Mouse (Mus musculus): Measurements from ENCODE around the gene Casp8. TPM values are rescaled to one million over a fixed set of nuclear protein-coding genes. Genes with fewer than 3 reads are reported as not detected.

The Casp8 gene
- polyA plus RNA-seq, 1 experiment from 2014 or later, result 39.1 TPM

DNA sequence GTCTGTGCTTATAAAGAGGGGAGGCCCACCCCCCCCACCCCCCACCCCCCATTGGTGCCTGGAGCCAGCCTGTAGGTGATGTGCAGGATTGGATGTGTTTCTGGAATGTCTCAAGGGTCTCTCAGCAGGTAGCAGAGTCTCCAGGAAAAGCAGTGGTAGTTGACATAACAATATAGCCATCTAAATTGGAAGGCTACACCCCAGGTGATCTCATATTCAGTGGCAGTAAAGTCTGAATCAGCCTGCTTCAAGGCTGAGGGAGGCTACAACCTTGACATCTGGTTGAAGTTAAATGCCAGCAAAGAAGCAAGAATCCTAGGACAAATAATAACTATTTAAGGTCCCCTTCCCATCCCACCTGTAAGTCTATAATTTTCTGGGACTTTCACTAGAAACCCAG lies 26.0 kb upstream of the Casp8 start:
- H3K27me3 ChIP-seq (replicated peaks; ENCODE audit: control insufficient read depth, insufficient read depth, low read length), result no peaks in the 10 kb centered on the region
- H3K4me2 ChIP-seq (replicated peaks; ENCODE audit: low read depth), result no peak overlapping the region
- no peaks in the 10 kb centered on the region for H3K36me3 ChIP-seq (ENCODE audit: control insufficient read depth, insufficient read depth)
- TF ChIP-seq CTCF (IDR thresholded peaks at IDR 0.05; ENCODE audit: low read depth), result no peak
- no peak overlapping the region for H3K4me3 ChIP-seq (ENCODE audit: low read depth, low read length)
- no peak overlapping the region for H3K27ac ChIP-seq (ENCODE audit: low read depth, low read length)
- H3K9ac ChIP-seq (ENCODE audit: low read depth, low read length), result no peak overlapping the region
- ATAC-seq, result no peak
- no peaks in the 10 kb centered on the region for H3K4me1 ChIP-seq (replicated peaks; ENCODE audit: control insufficient read depth, insufficient read depth, low read length)
- H3K9me3 ChIP-seq (ENCODE audit: control insufficient read depth), result no peaks in the 10 kb centered on the region

GRCm38 (mm10) chr1:58769701-58770100 lies 25.5 kb upstream of the Casp8 start:
- H3K36me3 ChIP-seq (ENCODE audit: control insufficient read depth, insufficient read depth), result no peaks in the 10 kb centered on the region
- no peak for TF ChIP-seq CTCF (IDR thresholded peaks at IDR 0.05; ENCODE audit: low read depth)
- no peaks in the 10 kb centered on the region for H3K9me3 ChIP-seq (ENCODE audit: control insufficient read depth)
- H3K4me2 ChIP-seq (replicated peaks; ENCODE audit: low read depth), result peak overlapping the region; percentile 46
- no peak overlapping the region for H3K9ac ChIP-seq (ENCODE audit: low read depth, low read length)
- H3K27me3 ChIP-seq (replicated peaks; ENCODE audit: control insufficient read depth, insufficient read depth, low read length), result no peaks in the 10 kb centered on the region
- ATAC-seq, result no peak
- H3K27ac ChIP-seq (ENCODE audit: low read depth, low read length), result no peak overlapping the region
- H3K4me3 ChIP-seq (ENCODE audit: low read depth, low read length), result no peak overlapping the region
- WGBS, result 37% methylated on average over 9 of the region's 9 CpGs
- H3K4me1 ChIP-seq (replicated peaks; ENCODE audit: control insufficient read depth, insufficient read depth, low read length), result no peaks in the 10 kb centered on the region

DNA sequence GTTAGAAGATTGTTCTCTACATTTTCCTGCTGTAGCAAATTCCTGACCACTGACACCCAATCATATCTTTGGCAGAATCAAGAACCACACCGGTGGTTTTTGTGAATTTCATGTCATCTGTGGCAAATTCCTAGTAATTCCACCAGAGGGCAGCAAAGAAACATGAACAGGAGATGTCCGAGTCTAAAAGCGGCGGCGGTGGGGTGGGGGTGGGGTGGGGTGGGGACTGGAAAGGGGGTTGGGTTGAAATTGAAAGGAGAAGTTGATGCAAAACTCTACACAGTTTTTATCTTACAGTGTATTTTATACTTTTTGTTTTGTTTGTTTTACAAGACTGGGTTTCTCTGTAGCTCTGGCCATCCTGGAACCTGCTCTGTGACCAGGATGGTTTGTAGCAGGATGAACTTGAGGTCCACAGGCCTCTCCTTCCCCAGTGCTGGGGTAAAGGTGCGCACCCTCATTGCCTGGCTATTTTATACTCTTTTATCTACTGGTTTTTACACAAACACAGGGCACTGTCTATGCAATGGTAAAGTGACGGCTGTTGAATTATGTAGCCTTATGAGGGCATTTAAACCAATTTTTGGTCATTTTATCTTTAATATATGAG lies 25.0 kb upstream of the Casp8 start:
- Histone ChIP-seq H3K27ac (ENCODE audit: low read depth, low read length) (no peak overlapping the region), H3K4me2 (replicated peaks; ENCODE audit: low read depth) (peak overlapping the region; percentile 46), H3K27me3 (replicated peaks; ENCODE audit: control insufficient read depth, insufficient read depth, low read length) (no peaks in the 10 kb centered on the region), H3K9ac (ENCODE audit: low read depth, low read length) (no peak overlapping the region), H3K9me3 (ENCODE audit: control insufficient read depth) (no peaks in the 10 kb centered on the region), H3K4me3 (ENCODE audit: low read depth, low read length) (no peak overlapping the region), H3K36me3 (ENCODE audit: control insufficient read depth, insufficient read depth) (no peaks in the 10 kb centered on the region), H3K4me1 (replicated peaks; ENCODE audit: control insufficient read depth, insufficient read depth, low read length) (no peaks in the 10 kb centered on the region)
- WGBS, result 26% methylated on average over 7 of the region's 7 CpGs
- TF ChIP-seq CTCF (IDR thresholded peaks at IDR 0.05; ENCODE audit: low read depth), result peak; percentile 72
- ATAC-seq, result 0 out of 2 replicates have a peak, but pooled peaks have one; percentile 10

DNA sequence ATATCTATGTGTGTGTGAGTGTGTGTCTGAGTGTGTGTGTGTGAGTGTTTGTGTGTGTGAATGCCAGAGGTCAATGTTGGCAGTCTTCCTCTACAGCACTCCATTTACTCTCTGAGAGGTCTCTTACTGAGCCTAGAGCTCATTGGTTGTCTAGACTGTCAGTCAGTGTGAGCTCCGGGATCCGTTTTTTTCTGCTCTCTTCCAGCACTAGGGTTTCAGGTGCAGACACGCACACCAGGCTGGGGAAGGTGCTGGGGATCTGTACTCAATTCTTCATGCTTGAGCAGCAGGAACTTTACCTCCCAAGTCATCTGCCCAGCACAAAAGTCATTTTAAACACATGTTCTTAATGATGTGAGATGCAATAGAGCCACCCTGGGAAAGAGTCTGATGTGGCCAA lies 23.1 kb upstream of the Casp8 start:
- 83% methylated on average over 3 of the region's 3 CpGs for WGBS

GRCm38 (mm10) chr1:58773280-58773679 lies 21.9 kb upstream of the Casp8 start:
- ATAC-seq, result no peak
- Histone ChIP-seq H3K36me3 (ENCODE audit: control insufficient read depth, insufficient read depth) (no peaks in the 10 kb centered on the region), H3K4me2 (replicated peaks; ENCODE audit: low read depth) (no peak overlapping the region), H3K9ac (ENCODE audit: low read depth, low read length) (no peak overlapping the region), H3K4me3 (ENCODE audit: low read depth, low read length) (no peak overlapping the region), H3K27me3 (replicated peaks; ENCODE audit: control insufficient read depth, insufficient read depth, low read length) (no peaks in the 10 kb centered on the region), H3K4me1 (replicated peaks; ENCODE audit: control insufficient read depth, insufficient read depth, low read length) (no peaks in the 10 kb centered on the region), H3K9me3 (ENCODE audit: control insufficient read depth) (no peaks in the 10 kb centered on the region), H3K27ac (ENCODE audit: low read depth, low read length) (no peak overlapping the region)
- TF ChIP-seq CTCF (IDR thresholded peaks at IDR 0.05; ENCODE audit: low read depth), result peak; percentile 33

More for the DNA sequence above, 23.1 kb upstream of the Casp8 start:
- Histone ChIP-seq H3K36me3 (ENCODE audit: control insufficient read depth, insufficient read depth) (no peaks in the 10 kb centered on the region), H3K4me2 (replicated peaks; ENCODE audit: low read depth) (no peak overlapping the region), H3K9me3 (ENCODE audit: control insufficient read depth) (no peaks in the 10 kb centered on the region), H3K4me1 (replicated peaks; ENCODE audit: control insufficient read depth, insufficient read depth, low read length) (no peaks in the 10 kb centered on the region), H3K4me3 (ENCODE audit: low read depth, low read length) (no peak overlapping the region), H3K27me3 (replicated peaks; ENCODE audit: control insufficient read depth, insufficient read depth, low read length) (no peaks in the 10 kb centered on the region), H3K27ac (ENCODE audit: low read depth, low read length) (no peak overlapping the region), H3K9ac (ENCODE audit: low read depth, low read length) (no peak overlapping the region)
- no peak for ATAC-seq
- no peak for TF ChIP-seq CTCF (IDR thresholded peaks at IDR 0.05; ENCODE audit: low read depth)

- Histone ChIP-seq H3K9ac (ENCODE audit: low read depth, low read length) (no peak overlapping the region), H3K4me1 (replicated peaks; ENCODE audit: control insufficient read depth, insufficient read depth, low read length) (no peaks in the 10 kb centered on the region), H3K27me3 (replicated peaks; ENCODE audit: control insufficient read depth, insufficient read depth, low read length) (no peaks in the 10 kb centered on the region), H3K27ac (ENCODE audit: low read depth, low read length) (0 out of 2 replicates have a peak overlapping the region, but pooled peaks have one; percentile 21), H3K36me3 (ENCODE audit: control insufficient read depth, insufficient read depth) (no peaks in the 10 kb centered on the region), H3K9me3 (ENCODE audit: control insufficient read depth) (no peaks in the 10 kb centered on the region), H3K4me2 (replicated peaks; ENCODE audit: low read depth) (no peak overlapping the region), H3K4me3 (ENCODE audit: low read depth, low read length) (no peak overlapping the region)
- ATAC-seq, result no peak
- WGBS, result 67% methylated on average over 2 of the region's 2 CpGs
- TF ChIP-seq CTCF (IDR thresholded peaks at IDR 0.05; ENCODE audit: low read depth), result no peak
These were observed 21.3 kb upstream of the Casp8 start for GRCm38 (mm10) chr1:58773905-58774304.

- WGBS, result 92% methylated on average over 5 of the region's 5 CpGs
- no peak overlapping the region for H3K4me3 ChIP-seq (ENCODE audit: low read depth, low read length)
These were observed 19.8 kb upstream of the Casp8 start for GRCm38 (mm10) chr1:58775361-58775760.

More at GRCm38 (mm10) chr1:58775361-58775760, 19.8 kb upstream of the Casp8 start:
- H3K4me2 ChIP-seq (replicated peaks; ENCODE audit: low read depth), result no peak overlapping the region
- no peaks in the 10 kb centered on the region for H3K4me1 ChIP-seq (replicated peaks; ENCODE audit: control insufficient read depth, insufficient read depth, low read length)
- no peaks in the 10 kb centered on the region for H3K27me3 ChIP-seq (replicated peaks; ENCODE audit: control insufficient read depth, insufficient read depth, low read length)
- H3K9me3 ChIP-seq (ENCODE audit: control insufficient read depth), result no peaks in the 10 kb centered on the region
- no peak overlapping the region for H3K27ac ChIP-seq (ENCODE audit: low read depth, low read length)
- no peak for ATAC-seq
- H3K36me3 ChIP-seq (ENCODE audit: control insufficient read depth, insufficient read depth), result no peaks in the 10 kb centered on the region
- no peak overlapping the region for H3K9ac ChIP-seq (ENCODE audit: low read depth, low read length)
- no peak for TF ChIP-seq CTCF (IDR thresholded peaks at IDR 0.05; ENCODE audit: low read depth)

All from intestine, postnatal 0 days (tissue).